Mouse (Mus musculus) heart, adult 2 months (tissue): ENCODE data around the gene Pde8b. TPM values are rescaled to one million over a fixed set of nuclear protein-coding genes. Genes with fewer than 3 reads are reported as not detected.

Experiments used
- DNase-seq, 2 experiments: peaks; one replicate each; pipeline ENCODE4 v3.0.0; 2021
- H3K27ac ChIP-seq: fragments of 200-600 bp; 2 replicates; pipeline ENCODE4 v1.8.1; 2022
- H3K27me3 ChIP-seq: fragments of 200-500 bp; 2 replicates; pipeline ENCODE4 v1.6.1; 2012; ENCODE audit warnings: mild to moderate bottlenecking, low read length, inconsistent platforms, mixed read lengths; ENCODE audit not compliant: control insufficient read depth, insufficient read depth
- H3K36me3 ChIP-seq: fragments of 200-500 bp; 2 replicates; pipeline ENCODE4 v1.6.1; 2012; ENCODE audit warnings: low read length, inconsistent platforms; ENCODE audit not compliant: control insufficient read depth, insufficient read depth
- H3K4me1 ChIP-seq: fragments of 200-500 bp; 2 replicates; pipeline ENCODE4 v1.6.1; 2011; ENCODE audit warnings: low read length; ENCODE audit not compliant: control insufficient read depth, insufficient read depth
- H3K4me3 ChIP-seq: fragments of 200-600 bp; 2 replicates; pipeline ENCODE4 v1.8.1; 2022
- H3K79me2 ChIP-seq: fragments of 200-500 bp; replicated peaks from 2 replicates; pipeline ENCODE4 v1.6.1; 2012; ENCODE audit warnings: mild to moderate bottlenecking, inconsistent platforms, low read length, moderate library complexity, mixed read lengths; ENCODE audit not compliant: control insufficient read depth, insufficient read depth
- H3K9ac ChIP-seq: fragments of 200-500 bp; 2 replicates; pipeline ENCODE4 v1.6.1; 2012; ENCODE audit warnings: low read depth, mild to moderate bottlenecking, control low read depth, inconsistent platforms, low read length, mixed read lengths
- CTCF ChIP-seq: fragments of 200-600 bp; IDR thresholded peaks from 2 replicates; pipeline ENCODE4 v1.8.1; 2022; ENCODE audit warnings: antibody characterized with exemption, mild to moderate bottlenecking, moderate library complexity
- EP300 ChIP-seq: fragments of 200-500 bp; IDR thresholded peaks from 2 replicates; pipeline ENCODE4 v1.6.1; 2011; ENCODE audit warnings: low read depth, low read length, control low read depth; ENCODE audit not compliant: insufficient read depth
- POLR2A ChIP-seq: fragments of 200-500 bp; IDR thresholded peaks from 2 replicates; pipeline ENCODE4 v1.6.1; 2011; ENCODE audit warnings: mild to moderate bottlenecking, low read depth, low read length, control low read depth; ENCODE audit not compliant: insufficient read depth
- whole genome bisulfite sequencing: fragments of 180-500 bp; shearing (Covaris S2); methylation state at CpG from one replicate; pipeline ENCODE4 v1.1.7; 2018; 5-methylcytosine and 5-hydroxymethylcytosine counted together
- intact Hi-C: fragments of 180-260 bp; cut with DNase I; formaldehyde crosslinking; loops from one replicate; pipeline ENCODE4 v1.15.1; 2025
- polyA plus RNA-seq: library from polyadenylated mRNA; depleted of rRNA; stranded (reverse); fragments of >200 nt; gene quantifications from 2 replicates; pipeline ENCODE4 v1.2.3, GENCODE M21; 2012
- total RNA-seq, 2 experiments: library from RNA; stranded (reverse); gene quantifications; 2 replicates each; pipeline ENCODE4 v1.2.3; 2021

The Pde8b gene
- total and polyA plus RNA-seq, 3 experiments, result 1.7 to 5.0 (median 2.6) TPM

DNA sequence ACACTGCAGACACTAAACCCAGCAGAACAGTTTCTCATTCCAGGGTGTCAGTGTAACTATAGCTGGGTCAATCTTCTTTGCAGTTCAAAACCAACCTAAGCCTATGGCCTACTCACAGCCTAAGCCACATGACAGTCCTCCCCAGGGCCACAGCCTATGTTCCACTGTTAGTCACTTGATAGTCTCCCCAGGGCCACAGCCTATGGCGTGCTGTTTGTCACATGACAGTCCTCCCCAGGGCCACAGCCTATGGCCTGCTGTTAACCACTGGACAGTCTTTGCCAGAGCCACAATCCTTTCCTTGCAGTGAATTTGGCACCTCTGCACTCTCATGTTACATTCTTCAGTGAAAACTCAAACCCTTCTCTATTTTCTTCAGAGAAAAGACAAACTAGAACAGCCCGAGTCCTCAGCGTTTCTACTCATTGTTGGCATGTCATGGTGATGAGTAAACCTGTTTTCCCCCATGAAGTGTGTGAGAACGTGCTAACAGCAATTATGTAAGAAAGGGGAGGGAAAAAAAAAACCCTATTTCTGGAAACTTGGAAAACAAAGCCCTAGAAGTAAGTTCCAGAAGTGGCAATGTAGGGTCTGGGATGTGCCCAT lies 147.0 kb downstream of the Pde8b start:
- Histone ChIP-seq H3K27ac (no peak overlapping the region), H3K27me3 (no peaks in the 10 kb centered on the region), H3K36me3 (no peaks in the 10 kb centered on the region), H3K4me3 (no peak overlapping the region), H3K9ac (no peak overlapping the region), H3K4me1 (no peaks in the 10 kb centered on the region), H3K79me2 (no peaks in the 10 kb centered on the region)
- TF ChIP-seq POLR2A (no peak), EP300 (no peak), CTCF (no peak)
- DNase-seq, result no peak
- 58% methylated on average over 4 of the region's 4 CpGs for WGBS
- intact Hi-C loops, result no loop called here

DNA sequence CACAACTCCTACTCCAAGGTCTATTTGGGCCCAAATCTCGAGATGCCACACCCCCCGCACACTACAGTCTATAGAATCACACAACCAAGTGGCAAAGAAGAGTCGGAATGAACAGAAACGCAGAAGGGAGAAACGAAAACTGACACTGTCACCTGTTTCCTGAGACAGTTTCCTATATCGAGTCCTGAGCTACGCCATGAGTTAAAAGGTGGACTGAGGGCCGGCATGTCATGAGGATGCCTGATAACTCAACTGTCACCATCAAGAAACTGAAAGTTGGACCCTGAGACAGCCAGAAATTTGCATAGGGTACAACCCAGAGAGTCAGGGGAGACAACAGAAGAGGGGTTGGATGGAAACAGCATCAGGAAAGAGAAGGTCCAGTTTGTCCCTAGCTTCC lies 148.8 kb downstream of the Pde8b start:
- Histone ChIP-seq H3K36me3 (no peaks in the 10 kb centered on the region), H3K4me1 (no peaks in the 10 kb centered on the region), H3K4me3 (no peak overlapping the region), H3K27me3 (no peaks in the 10 kb centered on the region), H3K9ac (no peak overlapping the region), H3K79me2 (no peaks in the 10 kb centered on the region), H3K27ac (no peak overlapping the region)
- DNase-seq, result no peak
- WGBS, result 87% methylated on average over 8 of the region's 8 CpGs
- no peak for TF ChIP-seq EP300
- TF ChIP-seq CTCF, result no peak
- intact Hi-C loops, result no loop called here

- no peaks in the 10 kb centered on the region for H3K79me2 ChIP-seq
- H3K36me3 ChIP-seq, result no peaks in the 10 kb centered on the region
- intact Hi-C loops, result no loop called here
- H3K27ac ChIP-seq, result no peak overlapping the region
- DNase-seq, result no peak
- H3K27me3 ChIP-seq, result no peaks in the 10 kb centered on the region
- 78% methylated on average over 8 of the region's 8 CpGs for WGBS
- H3K9ac ChIP-seq, result no peak overlapping the region
- H3K4me1 ChIP-seq, result no peaks in the 10 kb centered on the region
- TF ChIP-seq CTCF (no peak), POLR2A (no peak), EP300 (no peak)
- no peak overlapping the region for H3K4me3 ChIP-seq
Observed at GRCm38 (mm10) chr13:95098931-95099720, 151.0 kb downstream of the Pde8b start.

- H3K9ac ChIP-seq, result no peak overlapping the region
- H3K36me3 ChIP-seq, result no peaks in the 10 kb centered on the region
- intact Hi-C loops, result no loop called here
- 81% methylated on average over 3 of the region's 3 CpGs for WGBS
- no peak overlapping the region for H3K27ac ChIP-seq
- H3K4me3 ChIP-seq, result no peak overlapping the region
- H3K27me3 ChIP-seq, result no peaks in the 10 kb centered on the region
- TF ChIP-seq POLR2A (no peak), EP300 (no peak), CTCF (no peak)
- DNase-seq, result no peak
- no peaks in the 10 kb centered on the region for H3K4me1 ChIP-seq
- no peaks in the 10 kb centered on the region for H3K79me2 ChIP-seq
Observed at GRCm38 (mm10) chr13:95096646-95097045, 153.5 kb downstream of the Pde8b start.

GRCm38 (mm10) chr13:95095860-95096259 lies 154.3 kb downstream of the Pde8b start:
- intact Hi-C loops, result no loop called here
- no peaks in the 10 kb centered on the region for H3K36me3 ChIP-seq
- no peak for DNase-seq
- no peaks in the 10 kb centered on the region for H3K4me1 ChIP-seq
- no peak for TF ChIP-seq EP300
- TF ChIP-seq POLR2A, result no peak
- no peak for TF ChIP-seq CTCF
- no peaks in the 10 kb centered on the region for H3K27me3 ChIP-seq
- WGBS, result 84% methylated on average over 10 of the region's 10 CpGs
- no peak overlapping the region for H3K27ac ChIP-seq
- H3K4me3 ChIP-seq, result no peak overlapping the region
- H3K9ac ChIP-seq, result no peak overlapping the region
- H3K79me2 ChIP-seq, result no peaks in the 10 kb centered on the region

DNA sequence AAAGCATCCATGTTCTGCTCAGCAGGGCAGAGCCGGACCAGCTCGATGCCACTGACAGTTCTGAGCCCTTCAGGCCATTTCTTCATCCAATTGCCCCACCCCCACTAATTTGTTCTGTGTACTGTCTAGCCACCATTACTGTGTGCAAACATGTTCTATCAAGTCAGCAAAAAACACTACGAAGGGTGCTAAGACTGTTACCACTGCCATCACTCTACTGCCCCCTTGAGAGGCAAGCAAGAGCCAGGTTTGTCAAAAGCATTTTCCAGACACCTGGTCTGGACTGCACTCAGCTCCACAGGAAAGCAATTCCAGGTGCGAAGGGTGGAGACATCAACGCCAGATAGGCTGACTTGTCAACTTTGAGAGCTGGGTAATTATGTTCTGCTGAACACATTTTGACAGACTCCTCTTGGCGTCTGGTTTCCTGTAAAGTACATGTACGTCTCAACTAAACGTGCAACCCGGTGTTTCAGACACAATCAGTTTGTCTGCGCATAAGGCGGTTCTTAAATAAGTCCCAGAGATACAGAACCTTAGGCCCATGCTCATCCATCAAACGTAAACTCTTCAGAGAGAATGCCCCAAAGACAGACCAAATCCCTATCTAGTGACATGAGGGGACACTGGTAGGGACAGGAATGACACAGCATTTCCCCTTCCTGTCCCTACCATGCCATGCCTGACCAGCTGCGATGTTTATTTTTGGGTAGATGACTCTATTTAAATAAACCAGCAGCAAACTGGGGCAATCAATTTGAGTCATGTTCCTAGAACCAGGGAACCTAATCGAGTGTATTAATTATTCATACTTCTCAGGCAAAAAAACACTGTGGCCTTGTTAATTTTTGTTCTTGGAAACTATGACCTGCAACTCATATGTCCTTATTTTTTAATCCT lies 158.3 kb downstream of the Pde8b start:
- intact Hi-C loops, result no loop called here
- no peaks in the 10 kb centered on the region for H3K36me3 ChIP-seq
- no peaks in the 10 kb centered on the region for H3K27me3 ChIP-seq
- H3K4me1 ChIP-seq, result peaks cover 1% of the 10 kb centered on the region; the same call in 1 of the 2 replicates
- no peak for DNase-seq
- H3K79me2 ChIP-seq, result no peaks in the 10 kb centered on the region
- H3K4me3 ChIP-seq, result no peak overlapping the region
- no peak overlapping the region for H3K9ac ChIP-seq
- H3K27ac ChIP-seq, result no peak overlapping the region
- WGBS, result 74% methylated on average over 14 of the region's 14 CpGs
- TF ChIP-seq EP300 (no peak), CTCF (no peak), POLR2A (no peak)
